In the genomic region with DNA sequence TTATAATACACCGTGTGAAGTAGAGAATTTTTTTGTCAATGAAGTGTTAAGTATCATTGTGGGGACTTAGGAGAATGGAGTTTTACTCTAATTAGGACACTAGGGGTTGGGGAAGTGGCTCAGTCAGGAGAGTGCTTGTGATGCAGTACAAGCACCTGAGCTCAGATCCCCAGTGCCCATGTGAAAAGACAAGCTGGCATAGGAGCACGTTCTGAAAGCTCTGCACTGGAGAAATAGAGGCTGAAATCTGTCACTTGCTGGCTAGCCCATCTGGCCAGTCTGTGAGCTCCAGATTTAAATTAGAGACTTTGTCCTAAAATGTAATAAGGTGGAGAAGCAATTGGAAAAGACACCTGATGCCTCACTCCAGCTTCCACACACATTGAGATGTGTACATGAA, we compare ENCODE assay signal across 15 mouse cellular contexts.
"Had no signal": no experiment of that assay in that cellular context is flagged by ENCODE, and none has a peak within 500 bp of the region (broad histone marks: within the 10 kb centered on the region; RNA-seq: fewer than 3 reads in every experiment).

No protein-coding gene starts in this region.

- ATAC-seq: liver, postnatal 0 days had no signal

- H3K4me1 ChIP-seq: limb, embryonic 12.5 days; liver, embryonic 13.5 days; lung, embryonic 15.5 days; midbrain, embryonic 12.5 days; neural tube, embryonic 15.5 days; stomach, embryonic 15.5 days had no signal

- H3K27ac ChIP-seq: limb, embryonic 12.5 days; liver, embryonic 13.5 days; lung, embryonic 15.5 days; midbrain, embryonic 12.5 days; neural tube, embryonic 15.5 days; stomach, embryonic 15.5 days had no signal

- H3K9ac ChIP-seq: limb, embryonic 12.5 days; liver, embryonic 13.5 days; liver, postnatal 0 days; lung, embryonic 15.5 days; midbrain, embryonic 12.5 days; neural tube, embryonic 15.5 days; stomach, embryonic 15.5 days had no signal

- H3K4me3 ChIP-seq: limb, embryonic 12.5 days; liver, embryonic 13.5 days; lung, embryonic 15.5 days; midbrain, embryonic 12.5 days; myocyte; neural tube, embryonic 15.5 days; stomach, embryonic 15.5 days had no signal

- H3K9me3 ChIP-seq: limb, embryonic 12.5 days; liver, embryonic 13.5 days; lung, embryonic 15.5 days; midbrain, embryonic 12.5 days; neural tube, embryonic 15.5 days; stomach, embryonic 15.5 days had no signal

- H3K4me2 ChIP-seq: limb, embryonic 12.5 days; liver, embryonic 13.5 days; lung, embryonic 15.5 days; midbrain, embryonic 12.5 days; neural tube, embryonic 15.5 days; stomach, embryonic 15.5 days had no signal

- H3K27me3 ChIP-seq: limb, embryonic 12.5 days; liver, embryonic 13.5 days; lung, embryonic 15.5 days; midbrain, embryonic 12.5 days; neural tube, embryonic 15.5 days; stomach, embryonic 15.5 days had no signal

- DNase-seq: kidney, adult 2 months; kidney, postnatal 25 days; liver; liver, embryonic 13.5 days; liver, postnatal 0 days; lung, postnatal 14 days; right cerebral cortex, postnatal 4 days; thymus, adult 2 months; thymus, postnatal 25 days had no signal
